Mouse (Mus musculus) lung, postnatal 0 days (tissue): ENCODE measurements around the gene Pdgfd. TPM values are rescaled to one million over a fixed set of nuclear protein-coding genes. Genes with fewer than 3 reads are reported as not detected.

ENCODE experiments used
- ATAC-seq: fragments of 200-750 bp; cut with Nextera tagmentation; 2 replicates; pipeline ENCODE4 v1.8.0; 2017; ENCODE audit warnings: moderate library complexity
- DNase-seq: peaks from one replicate; pipeline ENCODE4 v3.0.0-alpha.2; 2016; ENCODE audit warnings: low spot score
- H3K27ac ChIP-seq: fragments of 300-500 bp; sonication (generic); 2 replicates; pipeline ENCODE4 v1.5.1; 2014; ENCODE audit warnings: antibody characterized with exemption, mild to moderate bottlenecking, low read length, mixed read lengths
- H3K27me3 ChIP-seq: fragments of 300-500 bp; sonication (generic); replicated peaks from 2 replicates; pipeline ENCODE4 v1.6.1; 2014; ENCODE audit warnings: low read length, mixed read lengths; ENCODE audit not compliant: insufficient read depth
- H3K36me3 ChIP-seq: fragments of 300-500 bp; sonication (generic); 2 replicates; pipeline ENCODE4 v1.6.1; 2014; ENCODE audit warnings: low read length, mixed read lengths; ENCODE audit not compliant: insufficient read depth
- H3K4me1 ChIP-seq: fragments of 300-500 bp; sonication (generic); 2 replicates; pipeline ENCODE4 v1.6.1; 2014; ENCODE audit warnings: antibody characterized with exemption, low read depth, low read length, mixed read lengths; ENCODE audit not compliant: insufficient read depth
- H3K4me2 ChIP-seq: fragments of 300-500 bp; sonication (generic); replicated peaks from 2 replicates; pipeline ENCODE4 v1.6.1; 2014; ENCODE audit warnings: low read depth, mild to moderate bottlenecking, low read length, moderate library complexity, mixed read lengths
- H3K4me3 ChIP-seq: fragments of 300-500 bp; sonication (generic); 2 replicates; pipeline ENCODE4 v1.5.1; 2014; ENCODE audit warnings: low read depth, low read length
- H3K9ac ChIP-seq: fragments of 300-500 bp; sonication (generic); replicated peaks from 2 replicates; pipeline ENCODE4 v1.6.1; 2014; ENCODE audit warnings: low read depth, mild to moderate bottlenecking
- H3K9me3 ChIP-seq: fragments of 300-500 bp; sonication (generic); 2 replicates; pipeline ENCODE4 v1.6.1; 2016; ENCODE audit warnings: low read length, mixed read lengths
- CTCF ChIP-seq: IDR thresholded peaks from 2 replicates; pipeline ENCODE4 v1.5.1; 2016; ENCODE audit warnings: antibody characterized with exemption, mild to moderate bottlenecking
- EP300 ChIP-seq: IDR thresholded peaks from 2 replicates; pipeline ENCODE4 v1.6.1; 2016; ENCODE audit warnings: antibody characterized with exemption, mild to moderate bottlenecking, control low read depth
- WGBS: fragments of 180-500 bp; shearing (Covaris S2); extraction: QIAGEN DNeasy Blood & Tissue Kit; methylation state at CpG from one replicate; pipeline ENCODE4 v1.1.7; 2014; 5-methylcytosine and 5-hydroxymethylcytosine counted together
- polyA plus RNA-seq: library from polyadenylated mRNA; unstranded; fragments of >200 nt; fragmentation: Nextera tagmentation; extraction: Ambion mirVana; gene quantifications from 2 replicates; pipeline ENCODE4 v1.2.1, GENCODE M21; 2015

Gene Pdgfd
- polyA plus RNA-seq, 1 experiment from 2014 or later = 5.6 TPM

DNA sequence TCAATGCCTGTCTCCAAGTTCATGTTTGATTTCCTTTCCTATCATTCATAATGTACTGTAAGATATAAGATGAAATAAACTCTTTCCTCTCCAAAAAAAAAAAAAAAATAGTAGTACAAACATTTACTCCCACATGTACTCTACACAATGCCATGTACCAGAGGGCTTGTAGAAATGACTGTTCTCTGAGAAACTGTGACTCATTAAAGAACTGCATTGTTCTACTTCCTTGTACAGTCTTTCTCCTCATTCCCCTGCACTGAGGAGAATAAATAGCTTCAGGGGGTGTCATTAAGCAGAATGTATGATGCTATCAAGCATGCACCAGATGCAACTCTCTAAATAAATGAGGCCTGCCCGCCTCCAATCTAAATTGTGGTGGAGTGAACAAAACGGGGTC, 130.2 kb downstream of the Pdgfd start:
- H3K36me3 ChIP-seq = no peaks in the 10 kb centered on the region
- H3K27me3 ChIP-seq = no peaks in the 10 kb centered on the region
- no peak overlapping the region for H3K27ac ChIP-seq
- no peak overlapping the region for H3K9ac ChIP-seq
- ATAC-seq (no peak), DNase-seq (no peak)
- no peaks in the 10 kb centered on the region for H3K4me1 ChIP-seq
- no peak for TF ChIP-seq CTCF
- H3K9me3 ChIP-seq = no peaks in the 10 kb centered on the region
- no peak overlapping the region for H3K4me2 ChIP-seq
- no peak overlapping the region for H3K4me3 ChIP-seq
- WGBS = 64% methylated on average over 2 of the region's 2 CpGs

DNA sequence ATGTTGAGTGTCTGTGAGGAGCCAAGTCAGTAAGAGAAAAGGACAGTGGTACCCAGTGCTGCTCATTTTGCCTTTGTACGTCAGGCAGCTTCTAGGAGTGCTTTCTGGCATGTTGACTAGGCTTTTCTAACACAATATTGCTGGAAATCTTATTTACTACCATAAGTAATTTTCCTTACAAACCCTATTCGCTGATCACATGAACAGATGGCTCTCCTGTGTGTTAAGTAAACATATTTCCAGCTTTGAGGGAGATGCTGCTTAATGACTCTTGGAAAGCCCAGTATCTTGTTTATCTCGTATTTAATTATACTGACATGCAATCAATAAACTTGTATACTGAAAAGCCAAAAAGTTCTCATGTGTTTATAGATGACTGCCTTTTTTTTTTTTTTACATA, 133.7 kb downstream of the Pdgfd start:
- Histone ChIP-seq H3K4me1 (no peaks in the 10 kb centered on the region), H3K36me3 (no peaks in the 10 kb centered on the region), H3K4me3 (no peak overlapping the region), H3K27me3 (no peaks in the 10 kb centered on the region), H3K9me3 (no peaks in the 10 kb centered on the region), H3K27ac (no peak overlapping the region), H3K9ac (no peak overlapping the region), H3K4me2 (no peak overlapping the region)
- WGBS = 60% methylated on average over 3 of the region's 3 CpGs
- DNase-seq (no peak), ATAC-seq (no peak)
- TF ChIP-seq EP300 = no peak
- TF ChIP-seq CTCF = no peak

DNA sequence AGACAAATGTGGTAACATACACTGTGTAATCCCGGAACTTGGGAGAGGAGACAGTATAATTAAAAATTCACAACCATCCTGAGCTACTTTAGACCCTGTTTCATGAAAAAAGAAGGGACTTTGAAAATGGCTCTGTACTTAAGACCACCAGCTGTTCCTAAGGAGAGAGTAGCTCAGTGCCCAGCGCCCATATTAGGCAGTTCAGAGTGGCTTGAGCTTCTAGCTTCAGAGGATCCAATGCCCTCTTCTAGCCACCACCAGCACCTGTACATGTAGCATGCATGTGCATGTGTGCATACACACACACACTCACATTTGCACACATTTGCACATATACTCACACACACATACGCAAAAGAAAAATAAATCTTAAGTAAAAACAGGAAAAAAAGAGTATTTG, 136.2 kb downstream of the Pdgfd start:
- no peaks in the 10 kb centered on the region for H3K36me3 ChIP-seq
- TF ChIP-seq EP300 (no peak), CTCF (no peak)
- H3K4me3 ChIP-seq = no peak overlapping the region
- H3K4me2 ChIP-seq = no peak overlapping the region
- 78% methylated on average over 3 of the region's 3 CpGs for WGBS
- H3K9ac ChIP-seq = no peak overlapping the region
- H3K27ac ChIP-seq = no peak overlapping the region
- DNase-seq (no peak), ATAC-seq (no peak)
- no peaks in the 10 kb centered on the region for H3K9me3 ChIP-seq
- H3K27me3 ChIP-seq = no peaks in the 10 kb centered on the region
- H3K4me1 ChIP-seq = no peaks in the 10 kb centered on the region

DNA sequence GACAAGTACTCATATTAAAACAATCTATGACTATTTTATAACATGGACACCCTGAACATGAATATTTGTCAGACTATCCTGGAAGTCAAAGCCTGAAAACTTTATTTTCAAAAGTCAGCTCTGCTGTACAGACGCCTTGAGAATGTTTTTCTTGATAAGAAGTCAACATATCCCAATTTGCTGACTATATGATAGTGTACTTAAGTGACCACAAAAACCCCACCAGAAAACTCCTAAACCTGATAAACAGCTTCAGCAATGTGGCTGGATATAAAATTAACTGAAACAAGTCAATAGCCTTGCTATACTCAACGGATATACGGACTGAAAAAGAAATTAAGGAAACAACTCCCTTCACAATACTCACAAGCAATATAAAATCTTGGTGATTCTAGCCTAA, 137.5 kb downstream of the Pdgfd start:
- TF ChIP-seq EP300 (no peak), CTCF (no peak)
- Histone ChIP-seq H3K27ac (no peak overlapping the region), H3K4me3 (no peak overlapping the region), H3K4me1 (no peaks in the 10 kb centered on the region), H3K4me2 (no peak overlapping the region), H3K36me3 (no peaks in the 10 kb centered on the region), H3K9me3 (no peaks in the 10 kb centered on the region), H3K27me3 (no peaks in the 10 kb centered on the region), H3K9ac (no peak overlapping the region)
- ATAC-seq (no peak), DNase-seq (no peak)
- 84% methylated on average over 3 of the region's 3 CpGs for WGBS

DNA sequence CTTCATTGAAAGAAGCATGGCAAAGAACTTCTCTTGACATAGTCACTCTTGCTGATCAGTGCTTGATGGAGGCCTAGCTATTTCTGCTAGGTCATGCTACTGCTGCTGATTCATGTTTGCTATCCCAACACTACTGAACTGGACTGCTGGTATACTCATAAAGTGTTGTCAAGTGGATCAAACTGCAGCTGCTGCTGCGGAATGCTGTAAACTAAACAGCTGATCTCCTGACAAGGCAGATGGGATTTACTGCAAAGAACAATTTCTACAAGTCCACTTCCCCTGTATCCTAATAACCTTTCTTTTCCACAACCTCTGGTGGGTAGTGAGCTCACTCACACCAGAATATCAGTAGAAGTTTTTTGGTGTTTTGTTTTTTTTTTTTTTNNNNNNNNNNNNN, 148.7 kb downstream of the Pdgfd start:
- Histone ChIP-seq H3K27ac (no peak overlapping the region), H3K4me1 (no peaks in the 10 kb centered on the region), H3K9ac (no peak overlapping the region), H3K9me3 (no peaks in the 10 kb centered on the region), H3K36me3 (no peaks in the 10 kb centered on the region), H3K27me3 (no peaks in the 10 kb centered on the region), H3K4me3 (no peak overlapping the region), H3K4me2 (no peak overlapping the region)
- 61% methylated on average over 1 of the region's 1 CpGs for WGBS
- TF ChIP-seq CTCF (no peak), EP300 (no peak)
- DNase-seq (no peak), ATAC-seq (no peak)

GRCm38 (mm10) chr9:6325408-6325807, 157.0 kb downstream of the Pdgfd start:
- H3K27me3 ChIP-seq = no peaks in the 10 kb centered on the region
- H3K36me3 ChIP-seq = no peaks in the 10 kb centered on the region
- 81% methylated on average over 2 of the region's 2 CpGs for WGBS
- H3K4me1 ChIP-seq = no peaks in the 10 kb centered on the region
- H3K4me2 ChIP-seq = no peak overlapping the region
- H3K9ac ChIP-seq = no peak overlapping the region
- TF ChIP-seq EP300 (no peak), CTCF (no peak)
- no peak overlapping the region for H3K27ac ChIP-seq
- no peaks in the 10 kb centered on the region for H3K9me3 ChIP-seq
- no peak overlapping the region for H3K4me3 ChIP-seq
- ATAC-seq = no peak
- DNase-seq = no peak

- no peaks in the 10 kb centered on the region for H3K36me3 ChIP-seq
- ATAC-seq (no peak), DNase-seq (no peak)
- no peaks in the 10 kb centered on the region for H3K9me3 ChIP-seq
- WGBS = 83% methylated on average over 1 of the region's 1 CpGs
- H3K4me3 ChIP-seq = no peak overlapping the region
- no peak overlapping the region for H3K27ac ChIP-seq
- TF ChIP-seq CTCF (no peak), EP300 (no peak)
- H3K4me1 ChIP-seq = no peaks in the 10 kb centered on the region
- no peaks in the 10 kb centered on the region for H3K27me3 ChIP-seq
- H3K9ac ChIP-seq = no peak overlapping the region
- no peak overlapping the region for H3K4me2 ChIP-seq
Measured at GRCm38 (mm10) chr9:6333499-6333898, 165.1 kb downstream of the Pdgfd start.
